Mouse (Mus musculus) spleen, adult 2 months (tissue): ENCODE data around the gene Amfr.

Source experiments
- CTCF ChIP-seq: fragments of 200-500 bp; IDR thresholded peaks from 2 replicates; pipeline ENCODE4 v1.5.1; 2011; ENCODE audit warnings: mild to moderate bottlenecking, inconsistent platforms; ENCODE audit not compliant: insufficient read depth, insufficient read length, insufficient replicate concordance; ENCODE audit errors: extremely low read depth
- POLR2A ChIP-seq: fragments of 200-500 bp; IDR thresholded peaks from 2 replicates; pipeline ENCODE4 v1.6.1; 2011; ENCODE audit warnings: low read depth, low read length, inconsistent platforms

GRCm38 (mm10) chr8:93950133-93950532, 62.5 kb downstream of the Amfr start:
- TF ChIP-seq POLR2A (no peak), CTCF (no peak)
